Mouse (Mus musculus) bone marrow, adult 2 months (tissue): ENCODE results near the gene Homer2.

Experiments
- CTCF ChIP-seq: fragments of 200-500 bp; IDR thresholded peaks from 2 replicates; pipeline ENCODE4 v1.5.1; 2011; ENCODE audit warnings: low read length, control low read depth; ENCODE audit not compliant: control insufficient read depth, insufficient read depth
- POLR2A ChIP-seq: fragments of 200-500 bp; IDR thresholded peaks from 2 replicates; pipeline ENCODE4 v1.6.1; 2011; ENCODE audit warnings: low read depth, mild to moderate bottlenecking, control low read depth, low read length, borderline replicate concordance; ENCODE audit not compliant: control insufficient read depth

DNA sequence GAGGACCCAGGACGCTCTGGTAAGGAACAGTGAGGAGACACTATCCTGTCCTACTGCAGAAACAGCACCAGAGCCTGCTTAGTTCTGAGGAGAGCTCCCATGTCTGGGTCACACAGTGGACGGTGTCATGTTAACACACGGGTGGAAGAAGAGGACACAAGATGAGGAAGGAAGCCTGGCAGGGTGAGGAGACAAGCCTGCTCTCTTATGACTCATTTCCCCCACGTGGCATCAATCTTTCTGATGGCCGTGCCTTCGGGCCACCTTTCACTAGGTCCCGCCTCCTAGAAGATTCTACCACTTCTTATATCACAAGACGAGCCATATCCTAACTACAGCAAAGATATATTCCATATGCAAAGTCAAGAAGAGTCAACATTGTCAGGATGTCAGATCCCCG lies 40.7 kb downstream of the Homer2 start:
- TF ChIP-seq CTCF: no peak
- no peak for TF ChIP-seq POLR2A
